ENCODE assay signal across 40 mouse cellular contexts in genomic region chr13:41300037-41300436, GRCm38 (mm10). TPM values are rescaled to one million over a fixed set of nuclear protein-coding genes. Genes with fewer than 3 reads are reported as not detected.
DNase-seq lines count a peak whose midpoint lies in the region; ATAC-seq and TF ChIP-seq lines count a peak whose summit lies in the region.
"Had no signal": no experiment of that assay in that cellular context is flagged by ENCODE, and none has a peak within 500 bp of the region (broad histone marks: within the 10 kb centered on the region; RNA-seq: fewer than 3 reads in every experiment).

No protein-coding gene starts in this region.

- H3K36me3 ChIP-seq in stomach, embryonic 14.5 days (ENCODE audit: control insufficient read depth, insufficient read depth, low read length), result no peaks in the 10 kb centered on the region
- H3K36me3 ChIP-seq: embryonic facial prominence, embryonic 12.5 days; forebrain, embryonic 10.5 days; hindbrain, embryonic 10.5 days; hindbrain, embryonic 15.5 days; limb, embryonic 12.5 days had no signal

- 31% methylated on average over 4 of the region's 4 CpGs for WGBS in lung, adult 2 months
- 46% methylated on average over 4 of the region's 4 CpGs for WGBS in stomach, embryonic 14.5 days

- H3K9ac ChIP-seq in stomach, embryonic 14.5 days (replicated peaks; ENCODE audit: low read depth, low read length), result no peak overlapping the region
- H3K9ac ChIP-seq: embryonic facial prominence, embryonic 12.5 days; hindbrain, embryonic 15.5 days; limb, embryonic 12.5 days had no signal

- no peak overlapping the region for H3K4me2 ChIP-seq in stomach, embryonic 14.5 days (replicated peaks; ENCODE audit: low read depth, low read length)
- H3K4me2 ChIP-seq: embryonic facial prominence, embryonic 12.5 days; hindbrain, embryonic 15.5 days; limb, embryonic 12.5 days; liver, embryonic 11.5 days had no signal

- no peak for ATAC-seq in stomach, embryonic 14.5 days (ENCODE audit: insufficient number of reproducible peaks, insufficient read depth, low FRiP score, low read depth)
- ATAC-seq: CD4-positive, CD25-positive, alpha-beta regulatory T cell, adult 4 months; forebrain, embryonic 16.5 days; inflammation-experienced regulatory T-cells, adult 6 months had no signal

- H3K4me1 ChIP-seq in lung, adult 2 months (ENCODE audit: control insufficient read depth, insufficient read depth, low read length), result peaks cover 9% of the 10 kb centered on the region; the same call in 1 of the 2 replicates
- peaks cover 11% of the 10 kb centered on the region; the same call in 1 of the 2 replicates for H3K4me1 ChIP-seq in stomach, embryonic 14.5 days (ENCODE audit: control insufficient read depth, insufficient read depth, low read length)
- H3K4me1 ChIP-seq: hindbrain, embryonic 15.5 days; limb, embryonic 12.5 days had no signal

- no peak for TF ChIP-seq CTCF in lung, adult 2 months (IDR thresholded peaks at IDR 0.05; ENCODE audit: insufficient read depth, low read length)

- H3K27me3 ChIP-seq in stomach, embryonic 14.5 days (ENCODE audit: control insufficient read depth, insufficient read depth, low read length), result no peaks in the 10 kb centered on the region
- H3K27me3 ChIP-seq: embryonic facial prominence, embryonic 12.5 days; limb, embryonic 12.5 days had no signal

- no peak for TF ChIP-seq POLR2A in lung, adult 2 months (IDR thresholded peaks at IDR 0.05; ENCODE audit: borderline replicate concordance, extremely low read depth, low read depth, low read length)

- no peak overlapping the region for H3K4me3 ChIP-seq in lung, adult 2 months (replicated peaks; ENCODE audit: extremely low read depth, low read depth, low read length)
- H3K4me3 ChIP-seq in stomach, embryonic 14.5 days (ENCODE audit: low read depth, low read length), result no peak overlapping the region
- H3K4me3 ChIP-seq: embryonic facial prominence, embryonic 12.5 days; forebrain, embryonic 10.5 days; gastrocnemius, adult 2 months; hindbrain, embryonic 10.5 days; hindbrain, embryonic 15.5 days; limb, embryonic 12.5 days had no signal

- DNase-seq in lung, adult 18-20 months, result peak; percentile 28 to 58
- DNase-seq in lung, adult 2 months, result no peak
- DNase-seq in lung, postnatal 10 days, result peak; percentile 49
- DNase-seq in gastrocnemius, postnatal 4 days (ENCODE audit: low spot score in 2 of 2), result no peak
- DNase-seq in urinary bladder, postnatal 14 days (ENCODE audit: low spot score), result no peak
- no peak for DNase-seq in testis, postnatal 14 days (ENCODE audit: low spot score)
- DNase-seq: adrenal gland, postnatal 25 days; cerebellum, adult 2 months; cerebellum, postnatal 14 days; gastrocnemius, adult 2 months; gastrocnemius, postnatal 36 days; heart, postnatal 14 days; kidney, adult 8-10 months; kidney, postnatal 4 days; layer of hippocampus, adult 9-11 months; midbrain, embryonic 14.5 days; retina, postnatal 1 day; right cerebral cortex, postnatal 14 days had no signal

- 0 out of 2 replicates have a peak overlapping the region, but pooled peaks have one; percentile 15 for H3K27ac ChIP-seq in stomach, embryonic 14.5 days (ENCODE audit: low read length)
- H3K27ac ChIP-seq: embryonic facial prominence, embryonic 12.5 days; forebrain, embryonic 10.5 days; gastrocnemius, adult 2 months; hindbrain, embryonic 10.5 days; hindbrain, embryonic 15.5 days; kidney, postnatal 0 days; limb, embryonic 12.5 days had no signal

- H3K9me3 ChIP-seq in stomach, embryonic 14.5 days (ENCODE audit: control insufficient read depth, low read depth, low read length), result no peaks in the 10 kb centered on the region
- H3K9me3 ChIP-seq: embryonic facial prominence, embryonic 12.5 days; forebrain, embryonic 10.5 days; hindbrain, embryonic 10.5 days; hindbrain, embryonic 15.5 days; limb, embryonic 12.5 days had no signal

RNA-seq across cellular contexts. Expression of gene Gm17364, which starts 26.3 kb away (rescaled TPM):
- not detected in 2 replicates for polyA plus RNA-seq in lung, adult 2 months (2012; rRNA removed)
- not detected in 2 replicates for polyA plus RNA-seq in stomach, embryonic 14.5 days (2014; fragmentation: Nextera tagmentation; extraction: Ambion mirVana)
- total RNA-seq in gastrocnemius, postnatal 4 days (2021), result not detected
- total RNA-seq: adrenal gland, adult 18-20 months; adrenal gland, postnatal 25 days; gastrocnemius, adult 2 months; gastrocnemius, postnatal 36 days; heart, adult 8-10 months; heart, postnatal 14 days; left cerebral cortex, postnatal 14 days; monocyte, adult 5-6 weeks had no signal
- polyA plus RNA-seq: brain, embryonic 14.5 days; CD4-positive, CD25-positive, alpha-beta regulatory T cell, adult 4 months; cerebellum, adult 2 months; cortical plate, adult 2 months; embryonic facial prominence, embryonic 12.5 days; forebrain, embryonic 10.5 days; forebrain, embryonic 16.5 days; heart, embryonic 14.5 days; hindbrain, embryonic 10.5 days; hindbrain, embryonic 15.5 days; inflammation-experienced regulatory T-cells, adult 6 months; kidney, postnatal 0 days; limb, embryonic 12.5 days; liver, embryonic 11.5 days; liver, embryonic 16.5 days; midbrain, embryonic 14.5 days; neural tube, embryonic 14.5 days; small intestine, adult 2 months; testis, adult 2 months had no signal

RNA-seq across cellular contexts. Expression of gene Smim13, which starts 50.4 kb away (rescaled TPM):
- 5.7 and 6.5 TPM in 2 replicates for polyA plus RNA-seq in lung, adult 2 months (2012; rRNA removed)
- polyA plus RNA-seq in stomach, embryonic 14.5 days (2014; fragmentation: Nextera tagmentation; extraction: Ambion mirVana), result 13.5 and 15.1 TPM in 2 replicates
- total RNA-seq in gastrocnemius, postnatal 4 days (2021), result 10 to 100 TPM; 21.9 to 22.8 TPM

Comparison
In these comparisons a context has a peak if more than half of its experiments do, and no peak if none do; other contexts are left out.
1. DNase-seq: peak in lung, adult 18-20 months (2 of 2) and lung, postnatal 10 days (single experiment); none in lung, adult 2 months (single experiment), gastrocnemius, postnatal 4 days (0 of 2), urinary bladder, postnatal 14 days (single experiment) and testis, postnatal 14 days (single experiment).